Mouse (Mus musculus) brain, embryonic 14.5 days (tissue): ENCODE measurements at regions not wholly inside any gene's neighbourhood (a gene's known extent, or its start where the extent isn't known, plus 50 kb on each side); places are given as distances from the start of the nearest gene placed in this dataset.

ENCODE experiments used
- DNase-seq: peaks from one replicate; pipeline ENCODE4 v3.0.0-alpha.2; 2011; ENCODE audit warnings: low read depth
- CTCF ChIP-seq: fragments of 200-500 bp; IDR thresholded peaks from 2 replicates; pipeline ENCODE4 v1.5.1; 2012; ENCODE audit warnings: inconsistent platforms, mild to moderate bottlenecking, moderate library complexity, borderline replicate concordance; ENCODE audit not compliant: insufficient read depth, insufficient read length; ENCODE audit errors: extremely low read depth
- POLR2A ChIP-seq: fragments of 200-500 bp; IDR thresholded peaks from 2 replicates; pipeline ENCODE4 v1.6.1; 2012; ENCODE audit warnings: mild to moderate bottlenecking, inconsistent platforms, borderline replicate concordance; ENCODE audit not compliant: poor library complexity, insufficient read depth, insufficient read length, severe bottlenecking; ENCODE audit errors: extremely low read depth

DNA sequence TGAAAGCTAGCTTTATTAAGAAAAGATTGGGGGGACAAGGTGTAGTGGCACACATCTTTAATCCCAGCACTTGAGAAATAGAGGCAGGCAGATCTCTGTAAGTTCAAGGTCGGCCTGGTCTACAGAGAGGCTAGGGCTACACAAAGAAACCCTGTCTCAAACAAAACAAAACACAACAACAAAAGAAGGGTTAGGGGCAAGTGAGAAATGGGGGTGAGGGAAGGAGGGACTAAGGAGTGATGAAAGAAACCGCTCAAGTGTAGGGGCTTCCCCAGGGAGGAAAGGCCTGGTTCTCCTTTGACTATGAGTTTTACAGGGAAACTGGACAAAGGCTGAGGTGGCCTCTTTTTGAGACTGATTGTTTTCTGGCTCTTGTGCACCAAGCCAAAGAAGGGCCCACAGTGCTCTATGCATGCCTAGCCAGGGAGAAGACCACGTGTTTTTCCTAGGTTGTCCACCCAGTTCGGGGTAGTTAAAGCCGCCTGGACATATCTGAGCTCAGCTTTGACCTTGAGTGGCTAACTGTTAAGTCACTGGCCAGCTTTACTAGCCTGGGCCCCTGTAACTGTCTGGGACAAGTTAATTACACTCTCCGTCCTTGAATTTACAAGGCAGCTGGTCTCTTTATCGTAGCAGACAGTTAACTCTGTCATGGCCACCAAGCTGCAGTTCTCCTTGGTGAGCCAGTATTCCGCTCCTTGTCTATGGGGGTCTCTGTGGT, 90.2 kb upstream of the Armc2 start:
- DNase-seq = peak; percentile 38
- no peak for TF ChIP-seq CTCF
- TF ChIP-seq POLR2A = no peak

- no peak for DNase-seq
- no peak for TF ChIP-seq CTCF
- no peak for TF ChIP-seq POLR2A
Observed at GRCm38 (mm10) chr10:42107437-42108293, 89.4 kb upstream of the Armc2 start.

- no peak for DNase-seq
- TF ChIP-seq CTCF (no peak), POLR2A (no peak)
Observed at GRCm38 (mm10) chr10:42106611-42107010, 88.4 kb upstream of the Armc2 start.

DNA sequence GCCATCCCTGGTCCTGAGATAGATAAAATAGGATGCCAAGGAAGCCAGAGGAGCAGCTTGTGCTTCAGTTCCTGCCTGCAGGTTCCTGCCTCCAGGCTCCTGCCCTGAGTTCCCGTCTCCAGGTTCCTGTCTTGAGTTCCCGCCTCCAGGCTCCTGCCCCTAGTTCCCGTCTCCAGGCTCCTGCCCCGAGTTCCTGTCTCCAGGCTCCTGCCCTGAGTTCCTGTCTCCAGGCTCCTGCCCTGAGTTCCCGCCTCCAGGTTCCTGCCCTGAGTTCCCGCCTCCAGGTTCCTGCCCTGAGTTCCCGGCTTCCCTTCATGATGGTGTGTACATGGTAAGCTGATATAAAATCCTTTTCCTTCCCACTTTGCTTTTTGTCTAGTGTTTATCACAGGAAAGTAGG, 86.8 kb upstream of the Armc2 start:
- no peak for DNase-seq
- TF ChIP-seq CTCF (no peak), POLR2A (no peak)

DNA sequence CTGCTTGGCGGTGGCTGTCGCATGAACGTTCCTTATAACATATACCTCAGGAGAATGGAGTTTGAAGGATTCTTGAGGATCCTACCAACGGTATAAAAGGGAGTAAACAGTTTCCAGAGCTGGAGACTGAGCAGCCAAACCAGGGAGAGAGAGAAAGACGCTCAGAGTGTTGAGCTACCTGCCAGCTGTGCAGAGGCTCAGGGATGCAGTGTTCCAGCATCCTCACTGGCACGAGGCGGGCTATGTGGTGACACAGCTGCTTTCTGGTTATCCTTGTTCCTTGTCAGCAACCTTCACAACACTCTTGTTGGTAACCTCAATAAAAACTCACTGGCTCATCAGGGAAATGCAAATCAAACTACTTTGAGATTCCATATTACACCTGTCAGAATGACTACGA, 84.1 kb upstream of the Armc2 start:
- TF ChIP-seq CTCF (no peak), POLR2A (no peak)
- no peak for DNase-seq

GRCm38 (mm10) chr10:42101096-42101495, 82.9 kb upstream of the Armc2 start:
- TF ChIP-seq POLR2A = no peak
- TF ChIP-seq CTCF = no peak
- DNase-seq = no peak

GRCm38 (mm10) chr10:42096924-42097323, 78.7 kb upstream of the Armc2 start:
- TF ChIP-seq CTCF = no peak
- TF ChIP-seq POLR2A = no peak
- no peak for DNase-seq

DNA sequence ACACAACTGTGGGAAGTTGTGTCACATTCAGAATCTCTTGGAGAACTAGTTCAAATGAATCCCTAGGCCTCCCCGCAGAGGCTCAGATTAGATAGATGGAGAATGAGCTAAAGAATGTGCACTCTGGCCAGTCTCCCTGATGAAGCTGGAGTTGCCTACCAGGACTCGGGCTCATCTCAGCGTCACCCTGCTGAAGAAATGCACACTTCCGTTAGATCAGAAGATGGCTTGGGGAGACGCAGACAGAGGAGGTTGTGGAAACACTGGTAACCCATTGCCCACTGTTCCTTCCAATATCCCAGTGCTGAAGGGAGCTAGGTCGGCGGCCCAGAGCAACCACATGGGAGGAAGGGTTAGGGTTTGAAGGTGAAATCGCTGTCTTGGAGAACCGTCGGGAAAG, 77.7 kb upstream of the Armc2 start:
- TF ChIP-seq CTCF (no peak), POLR2A (no peak)
- no peak for DNase-seq

GRCm38 (mm10) chr10:42094274-42095000, 76.2 kb upstream of the Armc2 start:
- peak; percentile 27 for DNase-seq
- TF ChIP-seq POLR2A = no peak
- no peak for TF ChIP-seq CTCF

- no peak for TF ChIP-seq POLR2A
- no peak for TF ChIP-seq CTCF
- DNase-seq = no peak
Observed at GRCm38 (mm10) chr10:42093176-42093759, 75.0 kb upstream of the Armc2 start.

- TF ChIP-seq CTCF (no peak), POLR2A (no peak)
- peak; percentile 68 for DNase-seq
Observed at GRCm38 (mm10) chr10:42092500-42092899, 74.3 kb upstream of the Armc2 start.
